Mouse (Mus musculus) embryonic facial prominence, embryonic 10.5 days (tissue): ENCODE measurements around the gene Cul9. TPM values are rescaled to one million over a fixed set of nuclear protein-coding genes. Genes with fewer than 3 reads are reported as not detected.

Experiments used
- DNase-seq: peaks from one replicate; pipeline ENCODE4 v3.0.0-alpha.2; 2017; ENCODE audit warnings: low spot score
- H3K27ac ChIP-seq: fragments of 300-500 bp; sonication (generic); replicated peaks from 2 replicates; pipeline ENCODE4 v1.5.1; 2016; ENCODE audit warnings: mild to moderate bottlenecking
- H3K27me3 ChIP-seq: fragments of 300-500 bp; sonication (generic); replicated peaks from 2 replicates; pipeline ENCODE4 v1.6.1; 2016; ENCODE audit warnings: low read depth, mild to moderate bottlenecking; ENCODE audit not compliant: poor library complexity, severe bottlenecking
- H3K36me3 ChIP-seq: fragments of 300-500 bp; sonication (generic); replicated peaks from 2 replicates; pipeline ENCODE4 v1.6.1; 2016; ENCODE audit warnings: mild to moderate bottlenecking, moderate library complexity
- H3K4me1 ChIP-seq: fragments of 300-500 bp; sonication (generic); 2 replicates; pipeline ENCODE4 v1.6.1; 2016
- H3K4me3 ChIP-seq: fragments of 300-500 bp; sonication (generic); 2 replicates; pipeline ENCODE4 v1.5.1; 2016; ENCODE audit warnings: mild to moderate bottlenecking, moderate library complexity
- H3K9me3 ChIP-seq: fragments of 300-500 bp; sonication (generic); 2 replicates; pipeline ENCODE4 v1.6.1; 2016; ENCODE audit warnings: mild to moderate bottlenecking
- WGBS: fragments of 180-500 bp; shearing (Covaris S2); methylation state at CpG from one replicate; pipeline ENCODE4 v1.1.7; 2016; 5-methylcytosine and 5-hydroxymethylcytosine counted together
- polyA plus RNA-seq: library from polyadenylated mRNA; unstranded; fragments of >200 nt; fragmentation: Nextera tagmentation; extraction: Ambion mirVana; gene quantifications from 2 replicates; pipeline ENCODE4 v1.2.1, GENCODE M21; 2016

Cul9 gene
- polyA plus RNA-seq, 1 experiment from 2014 or later, result 6.1 TPM

GRCm38 (mm10) chr17:46487431-46487830 is 58.8 kb downstream of the Cul9 start, which contains the start of gene Ttbk1:
TSS of gene Ttbk1 (minus strand) at chr17:46487675.
- H3K27me3 ChIP-seq, result peaks cover 89% of the 10 kb centered on the region
- peak; percentile 40 for DNase-seq
- WGBS, result 3% methylated on average over 48 of the region's 49 CpGs

GRCm38 (mm10) chr17:46486995-46487394 is 59.2 kb downstream of the Cul9 start:
- H3K36me3 ChIP-seq, result no peaks in the 10 kb centered on the region
- H3K27ac ChIP-seq, result peak overlapping the region; percentile 70
- H3K9me3 ChIP-seq, result no peaks in the 10 kb centered on the region
- H3K27me3 ChIP-seq, result peaks cover 86% of the 10 kb centered on the region
- H3K4me3 ChIP-seq, result peak overlapping the region; percentile 66
- peak; percentile 35 for DNase-seq
- H3K4me1 ChIP-seq, result peaks cover 27% of the 10 kb centered on the region
- 2% methylated on average over 22 of the region's 22 CpGs for WGBS

More at GRCm38 (mm10) chr17:46487431-46487830, 58.8 kb downstream of the Cul9 start, which contains the start of gene Ttbk1:
- Histone ChIP-seq H3K9me3 (no peaks in the 10 kb centered on the region), H3K4me3 (peak within 1 kb of the TSS; percentile 66), H3K4me1 (peaks cover 27% of the 10 kb centered on the region), H3K27ac (peak within 1 kb of the TSS; percentile 70), H3K36me3 (no peaks in the 10 kb centered on the region)

GRCm38 (mm10) chr17:46484461-46484875 is 61.7 kb downstream of the Cul9 start:
- Histone ChIP-seq H3K27ac (no peak overlapping the region), H3K9me3 (no peaks in the 10 kb centered on the region), H3K36me3 (no peaks in the 10 kb centered on the region; the same call in 1 of the 2 replicates), H3K27me3 (peaks cover 90% of the 10 kb centered on the region), H3K4me3 (peak overlapping the region; percentile 54), H3K4me1 (peaks cover 27% of the 10 kb centered on the region)
- DNase-seq, result no peak
- WGBS, result 11% methylated on average over 6 of the region's 6 CpGs

- Histone ChIP-seq H3K9me3 (no peaks in the 10 kb centered on the region), H3K4me1 (peaks cover 27% of the 10 kb centered on the region), H3K27ac (peak overlapping the region; percentile 32; the same call in 1 of the 2 replicates), H3K36me3 (no peaks in the 10 kb centered on the region; the same call in 1 of the 2 replicates), H3K4me3 (peak overlapping the region; percentile 54), H3K27me3 (peaks cover 89% of the 10 kb centered on the region)
- peak; percentile 23 for DNase-seq
- WGBS, result 2% methylated on average over 13 of the region's 13 CpGs
Observed at GRCm38 (mm10) chr17:46484021-46484431, 62.2 kb downstream of the Cul9 start.

- DNase-seq, result peak; percentile 59
- H3K27me3 ChIP-seq, result peaks cover 89% of the 10 kb centered on the region
- H3K27ac ChIP-seq, result peak overlapping the region; percentile 32; the same call in 1 of the 2 replicates
- no peaks in the 10 kb centered on the region for H3K9me3 ChIP-seq
- H3K4me1 ChIP-seq, result peaks cover 27% of the 10 kb centered on the region
- H3K4me3 ChIP-seq, result peak overlapping the region; percentile 54
- 1% methylated on average over 16 of the region's 16 CpGs for whole genome bisulfite sequencing
- no peaks in the 10 kb centered on the region; the same call in 1 of the 2 replicates for H3K36me3 ChIP-seq
Observed at GRCm38 (mm10) chr17:46483561-46484001, 62.6 kb downstream of the Cul9 start.

GRCm38 (mm10) chr17:46477286-46477685 is 68.9 kb downstream of the Cul9 start:
- Histone ChIP-seq H3K27me3 (peaks cover 46% of the 10 kb centered on the region), H3K36me3 (no peaks in the 10 kb centered on the region; the same call in 1 of the 2 replicates), H3K27ac (no peak overlapping the region), H3K9me3 (no peaks in the 10 kb centered on the region), H3K4me3 (no peak overlapping the region), H3K4me1 (no peaks in the 10 kb centered on the region)
- DNase-seq, result no peak
- 88% methylated on average over 15 of the region's 15 CpGs for WGBS

- H3K27ac ChIP-seq, result no peak overlapping the region
- no peaks in the 10 kb centered on the region; the same call in 1 of the 2 replicates for H3K36me3 ChIP-seq
- DNase-seq, result no peak
- no peaks in the 10 kb centered on the region for H3K4me1 ChIP-seq
- 78% methylated on average over 8 of the region's 8 CpGs for WGBS
- peaks cover 45% of the 10 kb centered on the region for H3K27me3 ChIP-seq
- no peak overlapping the region for H3K4me3 ChIP-seq
- H3K9me3 ChIP-seq, result no peaks in the 10 kb centered on the region
Observed at GRCm38 (mm10) chr17:46476601-46477000, 69.6 kb downstream of the Cul9 start.

DNA sequence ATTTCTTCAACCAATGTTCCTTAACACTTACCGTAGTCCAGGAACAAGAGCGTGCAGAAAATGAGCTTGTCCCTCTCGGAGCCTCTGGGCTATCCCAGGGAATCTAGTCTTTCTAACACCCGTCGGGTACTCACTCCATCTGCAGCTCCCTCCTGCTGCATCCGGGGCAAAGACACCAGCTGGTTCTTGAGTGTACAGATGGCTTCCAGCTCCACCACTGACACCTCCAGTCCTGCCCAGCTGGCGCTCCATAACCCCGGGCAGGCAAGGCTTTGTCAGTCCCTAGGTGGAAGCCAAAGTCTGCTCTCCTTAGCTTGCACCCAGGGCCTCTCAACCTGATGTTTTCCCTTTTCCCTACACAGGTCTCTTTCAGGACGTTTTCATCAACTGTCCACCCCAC is 78.4 kb downstream of the Cul9 start:
- Histone ChIP-seq H3K9me3 (no peaks in the 10 kb centered on the region), H3K4me3 (no peak overlapping the region), H3K27me3 (peaks cover 17% of the 10 kb centered on the region), H3K36me3 (peaks cover 12% of the 10 kb centered on the region; the same call in 1 of the 2 replicates), H3K4me1 (peaks cover 23% of the 10 kb centered on the region), H3K27ac (no peak overlapping the region)
- WGBS, result 72% methylated on average over 9 of the region's 9 CpGs
- DNase-seq, result no peak

GRCm38 (mm10) chr17:46462226-46462625 is 84.0 kb downstream of the Cul9 start:
- Histone ChIP-seq H3K4me3 (no peak overlapping the region), H3K27me3 (peaks cover 71% of the 10 kb centered on the region), H3K4me1 (peaks cover 30% of the 10 kb centered on the region), H3K27ac (no peak overlapping the region), H3K36me3 (peaks cover 2% of the 10 kb centered on the region; the same call in 1 of the 2 replicates), H3K9me3 (no peaks in the 10 kb centered on the region)
- 83% methylated on average over 5 of the region's 5 CpGs for WGBS
- no peak for DNase-seq

GRCm38 (mm10) chr17:46461347-46461746 is 84.8 kb downstream of the Cul9 start:
- Histone ChIP-seq H3K27me3 (peaks cover 77% of the 10 kb centered on the region), H3K36me3 (no peaks in the 10 kb centered on the region), H3K9me3 (no peaks in the 10 kb centered on the region), H3K4me1 (peaks cover 28% of the 10 kb centered on the region), H3K27ac (no peak overlapping the region), H3K4me3 (peak overlapping the region; percentile 53)
- 12% methylated on average over 8 of the region's 8 CpGs for WGBS
- DNase-seq, result no peak

- peak overlapping the region; percentile 53 for H3K4me3 ChIP-seq
- H3K27me3 ChIP-seq, result peaks cover 80% of the 10 kb centered on the region
- H3K9me3 ChIP-seq, result no peaks in the 10 kb centered on the region
- H3K36me3 ChIP-seq, result no peaks in the 10 kb centered on the region
- WGBS, result under 1% methylated on average over 32 of the region's 32 CpGs
- H3K4me1 ChIP-seq, result peaks cover 34% of the 10 kb centered on the region
- peak; percentile 45 for DNase-seq
- H3K27ac ChIP-seq, result no peak overlapping the region
Observed at GRCm38 (mm10) chr17:46460673-46461072, 85.5 kb downstream of the Cul9 start.

DNA sequence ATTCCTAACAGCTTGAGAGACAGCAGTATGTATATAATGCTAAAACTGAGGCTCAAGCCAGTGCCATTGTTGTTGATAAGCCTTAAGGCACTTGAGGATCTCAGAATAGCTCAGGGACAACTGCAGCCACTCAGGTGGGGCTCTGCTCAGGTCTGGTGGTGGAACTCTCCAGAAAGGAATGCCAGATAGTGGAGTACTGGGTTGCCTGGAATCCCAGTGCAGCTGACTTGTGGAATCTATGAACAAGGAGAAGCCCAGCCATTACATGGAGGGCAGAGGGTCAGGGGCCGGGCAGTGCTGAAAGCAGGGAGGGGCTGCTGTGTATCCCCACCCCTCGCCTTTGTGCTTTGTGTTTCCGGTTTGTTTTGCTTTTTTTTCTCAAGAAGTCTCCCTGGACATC is 87.7 kb downstream of the Cul9 start:
- no peak for DNase-seq
- no peaks in the 10 kb centered on the region for H3K9me3 ChIP-seq
- peaks cover 98% of the 10 kb centered on the region for H3K27me3 ChIP-seq
- no peak overlapping the region for H3K4me3 ChIP-seq
- no peaks in the 10 kb centered on the region for H3K36me3 ChIP-seq
- H3K4me1 ChIP-seq, result peaks cover 57% of the 10 kb centered on the region
- 25% methylated on average over 3 of the region's 3 CpGs for WGBS
- H3K27ac ChIP-seq, result no peak overlapping the region

DNA sequence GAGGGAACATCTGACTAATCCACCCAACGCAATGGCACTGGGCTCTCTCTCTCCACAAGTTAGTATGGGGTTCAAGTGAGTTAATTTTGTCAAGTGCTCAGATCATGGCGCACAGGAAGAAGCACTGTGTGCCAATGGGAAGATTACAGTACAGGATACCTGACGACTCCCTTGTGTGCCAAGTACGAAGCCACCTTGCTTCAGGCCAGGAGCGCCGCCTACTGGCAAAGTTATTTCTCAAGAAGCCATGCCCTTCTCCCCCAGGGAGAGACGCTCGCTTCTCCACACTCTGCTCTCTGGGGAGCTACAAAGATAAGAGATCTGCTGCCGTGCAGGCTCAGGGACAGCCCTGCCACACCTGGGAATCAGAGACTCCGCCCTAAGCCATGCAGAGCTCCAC is 88.4 kb downstream of the Cul9 start:
- H3K27me3 ChIP-seq, result peaks cover 98% of the 10 kb centered on the region
- WGBS, result 17% methylated on average over 10 of the region's 10 CpGs
- no peaks in the 10 kb centered on the region for H3K9me3 ChIP-seq
- peak; percentile 48 for DNase-seq
- no peak overlapping the region for H3K4me3 ChIP-seq
- H3K4me1 ChIP-seq, result peaks cover 63% of the 10 kb centered on the region
- H3K27ac ChIP-seq, result no peak overlapping the region
- no peaks in the 10 kb centered on the region for H3K36me3 ChIP-seq
